Mouse (Mus musculus) liver, adult 2 months (tissue): Measurements from ENCODE around the gene Triobp. TPM values are rescaled to one million over a fixed set of nuclear protein-coding genes. Genes with fewer than 3 reads are reported as not detected.
"Not testable (repeated sequence)": the region's sequence is repeated elsewhere in the genome, so short reads cannot be mapped to it uniquely, and the experiment has no call there.

Experiments
- DNase-seq: peaks from one replicate; pipeline ENCODE4 v3.0.0-alpha.2; 2011; ENCODE audit warnings: low read depth, low spot score; ENCODE audit errors: extremely low read depth
- H3K27ac ChIP-seq: fragments of 200-500 bp; replicated peaks from 2 replicates; pipeline ENCODE4 v1.5.1; 2012; ENCODE audit warnings: low read depth, mild to moderate bottlenecking, control low read depth, inconsistent platforms, low read length; ENCODE audit not compliant: insufficient read depth
- H3K27me3 ChIP-seq: fragments of 200-500 bp; 2 replicates; pipeline ENCODE4 v1.6.1; 2012; ENCODE audit warnings: mild to moderate bottlenecking, moderate library complexity, low read length, inconsistent platforms; ENCODE audit not compliant: control insufficient read depth, insufficient read depth
- H3K36me3 ChIP-seq: fragments of 200-500 bp; 2 replicates; pipeline ENCODE4 v1.6.1; 2012; ENCODE audit warnings: low read length, inconsistent platforms; ENCODE audit not compliant: control insufficient read depth, insufficient read depth
- H3K4me1 ChIP-seq: fragments of 200-500 bp; 2 replicates; pipeline ENCODE4 v1.6.1; 2011; ENCODE audit warnings: low read length; ENCODE audit not compliant: control insufficient read depth, insufficient read depth
- H3K4me3 ChIP-seq: fragments of 200-500 bp; 2 replicates; pipeline ENCODE4 v1.5.1; 2011; ENCODE audit warnings: low read depth, mild to moderate bottlenecking, control low read depth, low read length, moderate library complexity; ENCODE audit not compliant: insufficient read depth
- H3K79me2 ChIP-seq: fragments of 200-500 bp; 2 replicates; pipeline ENCODE4 v1.6.1; 2012; ENCODE audit warnings: inconsistent platforms, mild to moderate bottlenecking, low read length, moderate library complexity; ENCODE audit not compliant: control insufficient read depth, insufficient read depth
- H3K9ac ChIP-seq: fragments of 200-500 bp; 2 replicates; pipeline ENCODE4 v1.6.1; 2012; ENCODE audit warnings: low read depth, mild to moderate bottlenecking, control low read depth, inconsistent platforms, low read length
- CTCF ChIP-seq: fragments of 200-500 bp; IDR thresholded peaks from 2 replicates; pipeline ENCODE4 v1.5.1; 2011; ENCODE audit warnings: low read depth, low read length, control low read depth
- POLR2A ChIP-seq: fragments of 200-500 bp; IDR thresholded peaks from 2 replicates; pipeline ENCODE4 v1.6.1; 2011; ENCODE audit warnings: low read length, control low read depth; ENCODE audit not compliant: insufficient read depth; ENCODE audit errors: extremely low read depth
- WGBS: fragments of 180-500 bp; shearing (Covaris S2); methylation state at CpG from one replicate; pipeline ENCODE4 v1.1.7; 2018; 5-methylcytosine and 5-hydroxymethylcytosine counted together
- polyA plus RNA-seq: library from polyadenylated mRNA; depleted of rRNA; stranded (reverse); fragments of >200 nt; gene quantifications from 2 replicates; pipeline ENCODE4 v1.2.3, GENCODE M21; 2012
- total RNA-seq: library from RNA; depleted of rRNA; stranded (reverse); fragments of >200 nt; gene quantifications from 2 replicates; pipeline ENCODE4 v1.2.3, GENCODE M21; 2014

The Triobp gene
- total and polyA plus RNA-seq, 2 experiments: 11.9 to 19.9 TPM

DNA sequence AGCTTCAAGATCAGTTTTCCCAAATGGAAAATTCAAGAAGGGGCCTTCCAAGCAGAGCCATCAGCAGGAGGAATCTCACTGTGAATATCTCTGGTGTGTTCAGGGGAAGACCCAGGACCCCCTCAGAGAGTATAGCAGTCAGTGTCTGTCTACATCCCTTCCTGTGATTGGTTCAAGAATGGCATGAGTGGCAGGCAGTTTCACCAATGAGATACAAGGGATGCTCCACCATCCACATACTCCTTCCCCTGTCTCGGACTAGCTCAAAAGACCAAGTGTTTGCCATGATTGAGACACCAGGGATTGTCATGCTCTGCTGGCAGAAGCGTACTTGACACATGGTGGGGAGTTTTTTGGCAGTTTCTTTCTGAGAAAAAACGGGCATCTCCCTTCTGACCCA lies 59.1 kb downstream of the Triobp start:
- Histone ChIP-seq H3K27ac (no peak overlapping the region), H3K9ac (no peak overlapping the region), H3K4me3 (no peak overlapping the region), H3K36me3 (peaks cover 9% of the 10 kb centered on the region; the same call in 1 of the 2 replicates), H3K4me1 (no peaks in the 10 kb centered on the region), H3K27me3 (no peaks in the 10 kb centered on the region), H3K79me2 (no peaks in the 10 kb centered on the region)
- DNase-seq: no peak
- 76% methylated on average over 3 of the region's 3 CpGs for WGBS
- TF ChIP-seq CTCF: no peak
- no peak for TF ChIP-seq POLR2A

- 96% methylated on average over 5 of the region's 5 CpGs for WGBS
- Histone ChIP-seq H3K79me2 (no peaks in the 10 kb centered on the region), H3K9ac (no peak overlapping the region), H3K4me1 (no peaks in the 10 kb centered on the region), H3K36me3 (peaks cover 9% of the 10 kb centered on the region; the same call in 1 of the 2 replicates), H3K27me3 (no peaks in the 10 kb centered on the region), H3K27ac (no peak overlapping the region), H3K4me3 (no peak overlapping the region)
- TF ChIP-seq CTCF (no peak), POLR2A (no peak)
- no peak for DNase-seq
These were observed 59.5 kb downstream of the Triobp start for GRCm38 (mm10) chr15:79007059-79007458.

DNA sequence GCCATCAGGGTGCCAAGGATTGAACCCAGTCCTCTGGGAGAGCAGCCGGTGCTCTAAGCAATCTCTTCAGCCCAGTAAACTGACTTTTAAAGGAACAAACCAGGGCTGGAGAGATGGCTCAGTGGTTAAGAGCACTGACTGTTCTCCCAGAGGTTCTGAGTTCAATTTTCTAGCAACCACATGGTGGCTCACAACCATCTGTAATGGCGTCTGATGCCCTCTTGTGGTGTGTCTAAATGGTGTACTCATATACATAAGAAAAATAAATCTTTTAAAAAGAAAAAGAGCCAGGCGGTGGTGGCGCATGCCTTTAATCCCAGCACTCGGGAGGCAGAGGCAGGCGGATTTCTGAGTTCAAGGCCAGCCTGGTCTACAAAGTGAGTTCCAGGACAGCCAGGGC lies 60.3 kb downstream of the Triobp start:
- 85% methylated on average over 6 of the region's 6 CpGs for WGBS
- not testable (repeated sequence) for H3K27me3 ChIP-seq

DNA sequence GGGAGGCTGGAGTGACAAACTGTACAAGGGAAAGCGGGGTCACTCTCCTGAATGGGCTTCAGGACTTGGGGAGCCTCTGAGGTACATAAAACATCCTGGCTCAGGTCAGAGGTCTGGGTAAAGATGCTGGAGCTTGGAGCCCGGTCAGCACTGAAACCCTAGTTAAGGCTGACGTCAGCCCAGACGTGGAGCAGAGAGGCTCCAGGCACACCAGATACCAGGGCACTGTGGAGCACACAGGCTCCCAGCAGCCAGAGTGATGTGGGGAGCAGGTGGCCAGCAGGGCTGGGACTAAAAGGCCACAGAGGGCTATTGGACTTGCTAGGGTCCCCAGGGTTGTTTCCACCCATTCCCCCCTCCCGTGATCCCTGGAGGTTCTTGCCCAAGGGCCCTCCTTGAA lies 62.2 kb downstream of the Triobp start:
- Histone ChIP-seq H3K27ac (no peak overlapping the region), H3K36me3 (peaks cover 4% of the 10 kb centered on the region; the same call in 1 of the 2 replicates), H3K4me3 (no peak overlapping the region), H3K27me3 (no peaks in the 10 kb centered on the region), H3K4me1 (no peaks in the 10 kb centered on the region), H3K9ac (no peak overlapping the region), H3K79me2 (no peaks in the 10 kb centered on the region)
- TF ChIP-seq POLR2A (no peak), CTCF (no peak)
- DNase-seq: no peak
- 85% methylated on average over 5 of the region's 5 CpGs for WGBS

More for the DNA sequence above, 60.3 kb downstream of the Triobp start:
- H3K36me3 ChIP-seq, H3K27ac ChIP-seq, H3K4me3 ChIP-seq, H3K79me2 ChIP-seq, H3K9ac ChIP-seq, H3K4me1 ChIP-seq: not testable (repeated sequence)
- TF ChIP-seq CTCF: peak; percentile 30; the same call in 1 of the 2 replicates
- DNase-seq: peak; percentile 24

- Histone ChIP-seq H3K4me3 (no peak overlapping the region), H3K4me1 (no peaks in the 10 kb centered on the region), H3K27ac (no peak overlapping the region), H3K27me3 (no peaks in the 10 kb centered on the region), H3K36me3 (peaks cover under 1% of the 10 kb centered on the region; the same call in 1 of the 2 replicates), H3K79me2 (no peaks in the 10 kb centered on the region), H3K9ac (no peak overlapping the region)
- 80% methylated on average over 10 of the region's 10 CpGs for WGBS
- no peak for DNase-seq
- TF ChIP-seq CTCF (no peak), POLR2A (no peak)
These were observed 64.0 kb downstream of the Triobp start for GRCm38 (mm10) chr15:79011550-79011949.

- WGBS: 79% methylated on average over 7 of the region's 7 CpGs
- Histone ChIP-seq H3K9ac (no peak overlapping the region), H3K27ac (no peak overlapping the region), H3K4me1 (no peaks in the 10 kb centered on the region), H3K27me3 (no peaks in the 10 kb centered on the region), H3K79me2 (no peaks in the 10 kb centered on the region), H3K36me3 (no peaks in the 10 kb centered on the region), H3K4me3 (no peak overlapping the region)
- DNase-seq: no peak
- TF ChIP-seq CTCF (no peak), POLR2A (no peak)
These were observed 65.9 kb downstream of the Triobp start for GRCm38 (mm10) chr15:79013382-79013781.
